Mouse (Mus musculus): ENCODE data around the gene Pla2g6. TPM values are rescaled to one million over a fixed set of nuclear protein-coding genes. Genes with fewer than 3 reads are reported as not detected.

The Pla2g6 gene
- polyA plus RNA-seq (2016; fragmentation: Nextera tagmentation; extraction: Ambion mirVana): 17.0 and 18.2 TPM in 2 replicates

GRCm38 (mm10) chr15:79328058-79328938 is at the start of gene Pla2g6:
Gene Pla2g6, minus strand, starts transcription at chr15:79328390.
- Histone ChIP-seq H3K9me3 (replicated peaks) (no peaks in the 10 kb centered on the region), H3K36me3 (no peaks in the 10 kb centered on the region), H3K27me3 (ENCODE audit: low read depth, poor library complexity, severe bottlenecking) (no peaks in the 10 kb centered on the region), H3K4me3 (peak within 1 kb of the TSS; percentile 69), H3K4me1 (peaks cover 47% of the 10 kb centered on the region), H3K27ac (peak within 1 kb of the TSS; percentile 94)
- DNase-seq (ENCODE audit: low spot score): peak; percentile 100
- WGBS: 3% methylated on average over 46 of the region's 46 CpGs

DNA sequence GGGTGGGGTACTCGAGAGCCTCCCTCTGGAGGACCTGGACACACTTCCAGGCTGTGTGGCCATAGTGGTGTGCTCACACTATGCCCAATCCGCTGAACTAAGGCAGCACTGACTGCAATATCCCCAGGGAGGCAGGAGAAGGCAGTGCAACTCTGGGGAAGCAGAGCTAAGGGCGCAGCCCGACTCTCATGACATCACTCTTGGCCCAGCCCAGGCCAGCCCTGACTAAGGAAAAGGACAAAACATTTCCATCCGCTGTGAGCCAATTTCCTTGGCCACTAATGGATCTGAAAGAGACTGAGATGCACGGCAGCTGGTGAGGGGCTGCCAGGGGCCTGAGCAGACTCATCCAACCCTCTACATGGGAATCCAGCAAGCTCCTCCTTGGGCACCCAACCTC is 49.5 kb upstream of the Pla2g6 start:
- H3K36me3 ChIP-seq: peaks cover 66% of the 10 kb centered on the region
- no peak overlapping the region for H3K4me3 ChIP-seq
- H3K4me1 ChIP-seq: peaks cover 8% of the 10 kb centered on the region; the same call in 1 of the 2 replicates
- DNase-seq (ENCODE audit: low spot score): no peak
- WGBS: 89% methylated on average over 6 of the region's 6 CpGs
- H3K9me3 ChIP-seq (replicated peaks): no peaks in the 10 kb centered on the region
- no peaks in the 10 kb centered on the region for H3K27me3 ChIP-seq (ENCODE audit: low read depth, poor library complexity, severe bottlenecking)
- no peak overlapping the region for H3K27ac ChIP-seq

DNA sequence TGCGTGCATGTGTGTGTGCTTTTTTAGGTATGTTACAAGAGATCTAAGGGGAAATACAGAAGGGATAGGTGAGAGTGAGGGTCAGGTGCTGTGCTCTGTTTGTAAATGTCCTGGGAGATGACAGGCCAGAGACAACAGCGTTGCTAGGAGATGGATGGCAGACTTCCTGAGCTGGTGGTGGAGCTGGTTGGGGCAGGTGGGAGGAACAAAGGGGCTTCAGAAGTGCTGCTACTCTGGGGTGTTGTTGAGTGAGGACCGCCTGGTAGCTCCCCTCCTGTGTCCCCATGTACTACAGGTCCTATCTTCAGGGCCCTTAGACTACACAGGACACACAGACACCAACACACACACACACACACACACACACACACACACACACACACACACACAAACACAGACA is 46.6 kb upstream of the Pla2g6 start:
- 44% methylated on average over 3 of the region's 3 CpGs for WGBS
- H3K4me3 ChIP-seq: no peak overlapping the region
- peaks cover 83% of the 10 kb centered on the region for H3K36me3 ChIP-seq
- no peaks in the 10 kb centered on the region for H3K4me1 ChIP-seq
- H3K27ac ChIP-seq: no peak overlapping the region
- no peaks in the 10 kb centered on the region for H3K9me3 ChIP-seq (replicated peaks)
- no peaks in the 10 kb centered on the region for H3K27me3 ChIP-seq (ENCODE audit: low read depth, poor library complexity, severe bottlenecking)
- no peak for DNase-seq (ENCODE audit: low spot score)

DNA sequence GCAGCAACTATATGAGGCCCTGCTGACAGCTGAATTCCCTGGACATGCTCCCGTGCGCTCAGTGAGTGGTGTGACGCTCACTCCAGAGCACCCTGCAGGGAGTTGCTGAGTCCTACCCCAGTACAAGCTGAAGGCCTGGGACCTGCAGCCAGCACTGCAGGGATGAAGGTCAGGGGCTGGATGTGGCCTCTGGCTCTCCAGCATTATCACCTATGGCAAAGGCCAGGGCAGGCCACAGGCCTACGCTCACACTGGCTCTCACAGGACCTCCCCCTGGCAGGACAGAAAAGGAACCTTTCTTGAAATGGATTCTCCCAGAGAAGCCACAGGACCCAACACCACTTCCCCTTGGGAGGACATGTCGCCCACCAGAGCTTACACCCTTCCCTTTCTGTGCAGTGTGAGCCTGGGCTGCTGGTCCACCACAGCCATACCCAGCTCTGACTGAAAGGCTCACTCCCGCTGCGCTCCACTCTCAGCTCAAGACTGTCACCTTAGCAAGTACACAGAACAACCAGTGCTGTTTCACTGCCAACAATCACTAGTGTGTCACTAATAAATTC is 42.2 kb upstream of the Pla2g6 start:
- no peak overlapping the region for H3K27ac ChIP-seq
- no peaks in the 10 kb centered on the region for H3K27me3 ChIP-seq (ENCODE audit: low read depth, poor library complexity, severe bottlenecking)
- 0 out of 2 replicates have a peak, but pooled peaks cover 5% of the 10 kb centered on the region for H3K4me1 ChIP-seq
- H3K4me3 ChIP-seq: no peak overlapping the region
- H3K9me3 ChIP-seq (replicated peaks): no peaks in the 10 kb centered on the region
- 91% methylated on average over 7 of the region's 7 CpGs for whole genome bisulfite sequencing
- peaks cover 91% of the 10 kb centered on the region for H3K36me3 ChIP-seq
- DNase-seq (ENCODE audit: low spot score): no peak

DNA sequence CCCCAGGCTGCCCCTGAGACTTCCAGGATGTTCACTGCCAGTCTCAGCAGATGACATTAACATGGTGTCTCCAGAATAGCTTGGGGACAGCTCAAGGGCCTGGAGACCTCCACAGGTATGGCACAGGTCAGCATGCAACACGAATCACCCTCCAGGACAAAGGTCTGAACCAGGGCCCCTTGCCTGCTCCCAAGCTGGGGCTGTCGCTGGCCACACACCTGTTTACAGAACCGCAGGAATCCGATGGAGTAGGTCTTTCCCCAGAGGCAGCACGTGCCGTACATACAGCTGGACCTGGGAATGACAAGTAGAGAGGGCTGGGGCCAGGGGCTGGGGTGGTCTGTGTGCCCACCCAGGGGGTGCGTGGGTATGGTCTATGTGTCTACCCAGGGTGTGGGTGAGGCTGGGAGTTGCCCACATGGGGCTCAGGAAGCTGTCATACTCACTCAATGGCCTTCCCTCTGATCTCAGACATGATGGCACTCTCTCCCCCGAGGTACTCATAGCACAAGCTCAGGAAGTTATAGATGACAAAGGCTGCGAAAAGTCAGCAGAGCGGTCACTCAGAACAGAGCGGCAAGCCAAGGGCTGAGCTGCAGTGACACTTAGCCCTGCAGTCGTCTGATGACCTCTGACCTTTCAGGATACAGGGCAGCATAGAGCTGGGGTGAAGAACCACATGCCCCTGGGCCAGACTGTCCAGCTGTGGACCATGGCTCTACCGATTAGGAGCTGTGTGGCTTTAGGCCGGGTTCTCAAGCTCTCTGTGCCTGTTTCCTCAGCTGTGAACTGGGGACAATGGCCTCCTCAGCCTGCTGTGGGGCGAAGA is 41.5 kb upstream of the Pla2g6 start:
- Histone ChIP-seq H3K4me3 (no peak overlapping the region), H3K9me3 (replicated peaks) (no peaks in the 10 kb centered on the region), H3K27me3 (ENCODE audit: low read depth, poor library complexity, severe bottlenecking) (no peaks in the 10 kb centered on the region), H3K4me1 (0 out of 2 replicates have a peak, but pooled peaks cover 5% of the 10 kb centered on the region), H3K36me3 (peaks cover 91% of the 10 kb centered on the region), H3K27ac (no peak overlapping the region)
- 82% methylated on average over 15 of the region's 15 CpGs for WGBS
- DNase-seq (ENCODE audit: low spot score): no peak

- no peaks in the 10 kb centered on the region for H3K27me3 ChIP-seq (ENCODE audit: low read depth, poor library complexity, severe bottlenecking)
- H3K4me1 ChIP-seq: peaks cover 10% of the 10 kb centered on the region; the same call in 1 of the 2 replicates
- no peaks in the 10 kb centered on the region for H3K9me3 ChIP-seq (replicated peaks)
- no peak for DNase-seq (ENCODE audit: low spot score)
- 86% methylated on average over 8 of the region's 8 CpGs for WGBS
- H3K27ac ChIP-seq: peak overlapping the region; percentile 20
- H3K4me3 ChIP-seq: no peak overlapping the region
- H3K36me3 ChIP-seq: peaks cover 91% of the 10 kb centered on the region
Observed at GRCm38 (mm10) chr15:79368861-79369440, 40.8 kb upstream of the Pla2g6 start.

- DNase-seq (ENCODE audit: low spot score): no peak
- Histone ChIP-seq H3K4me3 (no peak overlapping the region), H3K27me3 (ENCODE audit: low read depth, poor library complexity, severe bottlenecking) (no peaks in the 10 kb centered on the region), H3K4me1 (peaks cover 10% of the 10 kb centered on the region; the same call in 1 of the 2 replicates), H3K27ac (peak overlapping the region; percentile 20), H3K36me3 (peaks cover 92% of the 10 kb centered on the region), H3K9me3 (replicated peaks) (no peaks in the 10 kb centered on the region)
- 77% methylated on average over 14 of the region's 14 CpGs for WGBS
Observed at GRCm38 (mm10) chr15:79368313-79368811, 40.2 kb upstream of the Pla2g6 start.

DNA sequence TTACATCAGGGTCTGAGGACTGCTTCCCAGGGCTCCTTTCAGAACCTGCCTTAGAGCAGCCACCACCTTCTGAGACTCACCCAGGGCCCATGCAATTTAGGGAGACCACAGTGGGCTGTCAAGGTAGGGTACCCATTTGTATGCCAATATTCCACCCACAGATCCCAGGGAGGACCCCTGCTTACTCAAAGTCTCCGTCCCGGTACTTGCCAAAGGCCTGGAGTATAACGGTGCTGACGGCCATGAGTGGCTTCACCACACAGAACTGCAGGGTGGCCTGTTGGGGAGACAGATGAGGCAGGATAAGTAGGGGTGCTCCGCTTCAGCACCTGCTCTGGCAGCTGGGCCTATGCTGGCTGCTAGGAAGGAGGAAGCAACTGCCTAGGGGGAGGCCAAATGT is 38.2 kb upstream of the Pla2g6 start:
- Histone ChIP-seq H3K4me3 (no peak overlapping the region), H3K4me1 (peaks cover 16% of the 10 kb centered on the region; the same call in 1 of the 2 replicates), H3K27ac (no peak overlapping the region), H3K36me3 (peaks cover 92% of the 10 kb centered on the region), H3K27me3 (ENCODE audit: low read depth, poor library complexity, severe bottlenecking) (no peaks in the 10 kb centered on the region), H3K9me3 (replicated peaks) (no peaks in the 10 kb centered on the region)
- DNase-seq (ENCODE audit: low spot score): no peak
- 91% methylated on average over 5 of the region's 5 CpGs for whole genome bisulfite sequencing

DNA sequence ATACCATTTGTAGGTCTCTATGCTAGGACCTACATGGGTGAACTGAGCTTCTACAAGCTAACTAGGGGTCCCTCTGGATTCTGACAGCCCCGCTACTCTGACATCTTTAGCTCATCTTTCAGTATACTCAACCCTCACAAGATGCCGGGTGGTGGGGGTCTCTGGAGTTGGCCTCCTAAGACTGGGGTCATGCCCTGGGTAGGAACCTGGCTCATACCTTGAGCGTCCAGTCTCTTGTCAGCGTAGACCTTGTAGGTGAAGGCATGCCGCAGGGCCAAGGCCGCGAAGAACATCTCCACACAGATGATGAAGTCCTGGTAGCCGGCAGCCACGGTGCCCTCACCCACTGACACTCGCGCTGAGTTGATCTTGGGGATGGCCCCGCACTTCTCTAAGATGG is 36.9 kb upstream of the Pla2g6 start:
- Histone ChIP-seq H3K27ac (no peak overlapping the region), H3K9me3 (replicated peaks) (no peaks in the 10 kb centered on the region), H3K36me3 (peaks cover 91% of the 10 kb centered on the region), H3K4me3 (no peak overlapping the region), H3K27me3 (ENCODE audit: low read depth, poor library complexity, severe bottlenecking) (no peaks in the 10 kb centered on the region), H3K4me1 (peaks cover 25% of the 10 kb centered on the region)
- no peak for DNase-seq (ENCODE audit: low spot score)
- WGBS: 99% methylated on average over 12 of the region's 12 CpGs

GRCm38 (mm10) chr15:79364120-79364519 is 35.9 kb upstream of the Pla2g6 start:
- WGBS: 75% methylated on average over 6 of the region's 6 CpGs
- DNase-seq (ENCODE audit: low spot score): no peak
- Histone ChIP-seq H3K4me1 (peaks cover 28% of the 10 kb centered on the region), H3K27ac (0 out of 2 replicates have a peak overlapping the region, but pooled peaks have one; percentile 2), H3K9me3 (replicated peaks) (no peaks in the 10 kb centered on the region), H3K4me3 (no peak overlapping the region), H3K36me3 (peaks cover 85% of the 10 kb centered on the region), H3K27me3 (ENCODE audit: low read depth, poor library complexity, severe bottlenecking) (no peaks in the 10 kb centered on the region)

GRCm38 (mm10) chr15:79361023-79361422 is 32.8 kb upstream of the Pla2g6 start:
- Histone ChIP-seq H3K27ac (0 out of 2 replicates have a peak overlapping the region, but pooled peaks have one; percentile 42), H3K27me3 (ENCODE audit: low read depth, poor library complexity, severe bottlenecking) (peaks cover 13% of the 10 kb centered on the region), H3K4me1 (peaks cover 43% of the 10 kb centered on the region), H3K4me3 (no peak overlapping the region), H3K9me3 (replicated peaks) (no peaks in the 10 kb centered on the region), H3K36me3 (peaks cover 56% of the 10 kb centered on the region)
- DNase-seq (ENCODE audit: low spot score): no peak
- 64% methylated on average over 4 of the region's 4 CpGs for WGBS

DNA sequence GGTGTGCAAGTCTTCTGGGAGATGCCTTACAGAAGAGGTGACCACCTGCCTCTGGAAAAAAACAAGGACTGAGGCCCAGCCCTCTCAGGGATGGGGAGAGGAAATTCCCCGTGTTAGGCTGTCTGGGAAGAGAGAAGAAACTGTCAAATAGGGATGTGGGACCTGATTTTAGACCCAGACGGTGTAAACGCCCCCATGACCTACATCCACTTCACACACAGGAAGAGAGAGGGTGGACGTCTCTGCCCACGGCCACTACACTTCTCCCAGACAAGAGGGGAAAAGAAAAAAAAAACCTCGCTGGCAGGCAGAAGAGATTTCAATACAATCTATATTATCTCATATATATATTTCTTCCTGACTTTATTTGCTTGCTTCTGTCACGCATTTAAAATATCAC is 32.2 kb upstream of the Pla2g6 start:
- Histone ChIP-seq H3K36me3 (peaks cover 49% of the 10 kb centered on the region), H3K4me1 (peaks cover 43% of the 10 kb centered on the region), H3K4me3 (no peak overlapping the region), H3K27ac (no peak overlapping the region; the same call in 1 of the 2 replicates), H3K27me3 (ENCODE audit: low read depth, poor library complexity, severe bottlenecking) (peaks cover 18% of the 10 kb centered on the region), H3K9me3 (replicated peaks) (no peaks in the 10 kb centered on the region)
- WGBS: 71% methylated on average over 7 of the region's 7 CpGs
- DNase-seq (ENCODE audit: low spot score): no peak

Data from limb, embryonic 10.5 days (tissue).